Mouse (Mus musculus): ENCODE results near the gene Taf7l. TPM values are rescaled to one million over a fixed set of nuclear protein-coding genes. Genes with fewer than 3 reads are reported as not detected.
A peak's percentile ranks its signal among the peaks of the same experiment; 100 is the strongest.

Taf7l gene
- polyA plus RNA-seq (2011; ENCODE audit: insufficient read length, low read depth, missing spikeins), result 0.38 and 0.46 TPM in 2 replicates

GRCm38 (mm10) chrX:134476290-134476689 lies at the start of gene Taf7l:
Taf7l (minus strand) TSS chrX:134476490.
- Histone ChIP-seq H3K4me1 (ENCODE audit: control insufficient read depth, insufficient read depth, low read length) (no peaks in the 10 kb centered on the region), H3K4me3 (ENCODE audit: insufficient read depth, low read length) (no peak within 1 kb of the TSS), H3K27ac (ENCODE audit: insufficient read depth, low read length) (no peak within 1 kb of the TSS)
- no peak for TF ChIP-seq POLR2A (IDR thresholded peaks at IDR 0.05; ENCODE audit: low read depth, low read length)
- TF ChIP-seq CTCF (IDR thresholded peaks at IDR 0.05; ENCODE audit: borderline replicate concordance, insufficient read depth, low read length), result no peak

DNA sequence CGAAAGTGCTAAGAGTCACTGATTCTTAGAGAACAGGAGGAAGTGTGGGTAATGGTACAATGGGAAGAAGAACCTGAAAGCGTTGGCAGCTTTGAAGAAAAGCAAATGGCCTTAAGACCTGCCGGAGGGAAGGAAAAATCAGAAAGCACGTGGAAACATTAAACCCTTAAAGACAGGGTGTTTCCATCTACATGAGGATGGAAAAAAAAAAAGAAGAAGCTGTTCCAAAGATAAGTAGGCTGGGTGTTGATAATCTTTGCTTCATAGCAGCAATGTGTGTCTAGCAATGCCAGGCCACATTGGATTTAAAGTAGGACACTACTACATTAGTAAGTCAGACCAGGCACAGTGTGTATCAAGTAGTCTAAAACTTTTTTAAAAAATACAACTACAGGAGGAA lies 49.0 kb upstream of the Taf7l start:
- H3K27ac ChIP-seq (ENCODE audit: insufficient read depth, low read length), result no peak overlapping the region
- no peak overlapping the region for H3K4me3 ChIP-seq (ENCODE audit: insufficient read depth, low read length)
- TF ChIP-seq CTCF (IDR thresholded peaks at IDR 0.05; ENCODE audit: borderline replicate concordance, insufficient read depth, low read length), result no peak
- no peak for TF ChIP-seq POLR2A (IDR thresholded peaks at IDR 0.05; ENCODE audit: low read depth, low read length)
- H3K4me1 ChIP-seq (ENCODE audit: control insufficient read depth, insufficient read depth, low read length), result no peaks in the 10 kb centered on the region

DNA sequence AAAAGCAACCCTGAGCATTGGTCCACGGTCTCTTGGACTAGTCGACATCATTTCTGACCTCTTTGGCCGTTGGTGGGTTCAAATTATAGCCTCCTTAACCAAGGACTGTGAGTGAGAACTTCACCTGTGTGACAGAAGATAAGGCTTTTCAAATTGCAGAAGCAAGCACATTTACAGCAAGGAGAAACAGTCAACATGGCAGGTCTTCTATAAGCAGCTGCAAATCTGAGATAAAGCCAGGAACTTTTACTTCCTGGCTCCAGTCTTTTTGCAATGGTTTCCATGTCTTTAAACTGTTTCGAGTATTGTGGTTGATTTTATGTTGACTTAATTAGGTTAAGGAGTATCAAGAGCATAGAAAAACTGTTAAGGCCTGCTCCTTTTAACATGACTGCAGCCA lies 47.5 kb upstream of the Taf7l start:
- H3K27ac ChIP-seq (ENCODE audit: insufficient read depth, low read length), result no peak overlapping the region
- H3K4me1 ChIP-seq (ENCODE audit: control insufficient read depth, insufficient read depth, low read length), result no peaks in the 10 kb centered on the region
- no peak overlapping the region for H3K4me3 ChIP-seq (ENCODE audit: insufficient read depth, low read length)
- no peak for TF ChIP-seq CTCF (IDR thresholded peaks at IDR 0.05; ENCODE audit: borderline replicate concordance, insufficient read depth, low read length)
- TF ChIP-seq POLR2A (IDR thresholded peaks at IDR 0.05; ENCODE audit: low read depth, low read length), result no peak

DNA sequence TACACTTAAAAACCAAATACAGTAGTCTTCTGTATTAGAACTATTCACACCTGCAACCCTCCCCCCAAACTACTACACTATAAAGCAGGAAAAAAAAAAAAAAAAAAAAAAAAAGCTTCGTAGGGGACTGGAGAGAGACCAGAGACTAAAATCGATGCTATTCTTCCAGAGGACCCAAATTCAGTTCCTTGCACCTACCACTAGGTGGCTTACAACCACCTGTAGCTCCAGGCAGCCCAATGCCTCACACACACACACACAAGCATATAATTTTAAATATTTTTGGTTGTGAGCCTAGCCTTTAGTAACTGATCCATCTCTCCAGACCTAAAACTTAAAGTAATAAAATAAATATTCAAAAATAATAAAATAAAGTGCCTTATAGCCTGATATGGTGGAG lies 33.2 kb upstream of the Taf7l start:
- Histone ChIP-seq H3K27ac (ENCODE audit: insufficient read depth, low read length) (no peak overlapping the region), H3K4me3 (ENCODE audit: insufficient read depth, low read length) (no peak overlapping the region), H3K4me1 (ENCODE audit: control insufficient read depth, insufficient read depth, low read length) (no peaks in the 10 kb centered on the region)
- TF ChIP-seq CTCF (IDR thresholded peaks at IDR 0.05; ENCODE audit: borderline replicate concordance, insufficient read depth, low read length) (0 out of 2 replicates have a peak, but pooled peaks have one; percentile 12), POLR2A (IDR thresholded peaks at IDR 0.05; ENCODE audit: low read depth, low read length) (no peak)

DNA sequence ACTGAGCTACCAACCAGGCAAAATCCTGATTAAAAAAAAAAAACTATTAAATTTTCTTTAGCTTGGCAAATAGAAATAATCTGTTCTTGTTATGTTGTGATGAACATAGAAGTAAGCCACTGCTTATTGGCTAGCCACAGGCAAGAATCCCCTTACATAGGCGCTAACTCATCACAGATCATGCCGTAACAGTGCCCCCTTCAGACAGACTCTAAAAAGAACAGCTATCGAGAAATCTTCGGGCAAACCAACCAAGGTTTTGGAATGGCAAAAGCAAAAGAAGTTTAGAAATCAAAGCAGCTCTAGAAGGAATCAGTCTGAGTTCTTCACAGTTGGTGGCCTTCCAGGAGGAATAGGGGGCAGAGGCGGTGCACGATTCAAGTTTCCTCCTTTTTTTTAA lies 31.7 kb upstream of the Taf7l start:
- H3K4me1 ChIP-seq (ENCODE audit: control insufficient read depth, insufficient read depth, low read length), result no peaks in the 10 kb centered on the region
- no peak overlapping the region for H3K27ac ChIP-seq (ENCODE audit: insufficient read depth, low read length)
- H3K4me3 ChIP-seq (ENCODE audit: insufficient read depth, low read length), result no peak overlapping the region
- TF ChIP-seq POLR2A (IDR thresholded peaks at IDR 0.05; ENCODE audit: low read depth, low read length), result no peak
- TF ChIP-seq CTCF (IDR thresholded peaks at IDR 0.05; ENCODE audit: borderline replicate concordance, insufficient read depth, low read length), result no peak

GRCm38 (mm10) chrX:134500651-134501050 lies 24.4 kb upstream of the Taf7l start:
- Histone ChIP-seq H3K4me1 (ENCODE audit: control insufficient read depth, insufficient read depth, low read length) (no peaks in the 10 kb centered on the region), H3K4me3 (ENCODE audit: insufficient read depth, low read length) (no peak overlapping the region), H3K27ac (ENCODE audit: insufficient read depth, low read length) (no peak overlapping the region)
- no peak for TF ChIP-seq CTCF (IDR thresholded peaks at IDR 0.05; ENCODE audit: borderline replicate concordance, insufficient read depth, low read length)
- TF ChIP-seq POLR2A (IDR thresholded peaks at IDR 0.05; ENCODE audit: low read depth, low read length), result no peak

DNA sequence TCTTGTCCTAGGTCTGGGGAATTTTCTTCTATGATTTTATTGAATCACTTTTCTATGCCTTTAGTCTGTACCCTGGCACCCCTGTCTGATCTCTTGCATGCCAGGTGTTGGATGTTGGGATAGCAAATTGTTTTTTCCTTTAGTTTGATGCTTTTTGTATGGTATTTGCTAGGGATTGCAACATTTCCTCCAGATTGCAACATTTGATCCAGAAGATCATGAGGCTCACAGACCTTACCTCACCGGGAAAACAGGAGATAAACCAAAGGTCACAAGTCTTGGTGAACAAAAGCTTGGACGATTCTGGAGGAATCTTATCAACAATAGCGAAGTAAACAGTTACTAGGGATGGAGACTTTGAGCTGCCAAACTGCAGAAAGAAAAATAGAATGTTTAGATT lies 5.4 kb upstream of the Taf7l start:
- no peak for TF ChIP-seq CTCF (IDR thresholded peaks at IDR 0.05; ENCODE audit: borderline replicate concordance, insufficient read depth, low read length)
- TF ChIP-seq POLR2A (IDR thresholded peaks at IDR 0.05; ENCODE audit: low read depth, low read length), result no peak
- Histone ChIP-seq H3K27ac (ENCODE audit: insufficient read depth, low read length) (no peak overlapping the region), H3K4me3 (ENCODE audit: insufficient read depth, low read length) (no peak overlapping the region), H3K4me1 (ENCODE audit: control insufficient read depth, insufficient read depth, low read length) (no peaks in the 10 kb centered on the region)

DNA sequence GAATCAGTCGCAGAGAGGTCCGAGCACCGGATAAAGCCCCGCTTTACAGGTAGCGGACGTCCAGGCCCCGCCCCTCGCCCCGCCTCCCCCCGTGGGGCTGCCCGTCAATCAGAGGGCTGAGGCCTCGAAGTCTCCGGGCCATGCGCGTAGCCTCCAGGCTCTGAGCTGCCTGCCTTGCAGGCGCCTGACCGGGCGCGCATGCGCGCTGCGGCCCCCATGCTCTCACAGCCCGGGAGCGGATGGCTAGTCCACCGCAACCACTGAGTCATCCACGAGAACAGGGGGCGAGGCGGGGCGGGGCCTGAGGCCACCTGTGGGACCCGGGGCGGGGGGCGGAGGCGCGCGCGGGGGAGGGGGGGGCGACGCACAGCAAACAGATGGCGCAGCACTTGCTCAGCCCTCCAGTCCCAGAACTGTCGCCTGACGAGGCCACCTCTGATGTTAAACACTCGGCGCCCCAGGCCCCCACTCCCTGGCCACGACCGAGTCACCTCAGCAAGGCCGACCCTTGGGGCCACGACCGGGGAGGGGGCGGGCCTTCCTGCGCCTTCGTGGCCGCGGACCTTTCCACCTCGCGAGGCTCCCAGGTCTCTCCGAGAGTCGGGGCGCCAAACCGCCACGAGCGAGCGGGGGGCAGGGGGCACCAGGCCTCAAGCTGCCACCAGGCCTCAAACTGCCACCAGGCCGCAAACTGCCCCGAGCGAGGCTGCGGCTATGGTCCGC lies 1.1 kb downstream of the Taf7l start:
- no peak overlapping the region for H3K4me3 ChIP-seq (ENCODE audit: insufficient read depth, low read length)
- no peak overlapping the region for H3K27ac ChIP-seq (ENCODE audit: insufficient read depth, low read length)
- TF ChIP-seq POLR2A (IDR thresholded peaks at IDR 0.05; ENCODE audit: low read depth, low read length), result no peak
- TF ChIP-seq CTCF (IDR thresholded peaks at IDR 0.05; ENCODE audit: borderline replicate concordance, insufficient read depth, low read length), result no peak

DNA sequence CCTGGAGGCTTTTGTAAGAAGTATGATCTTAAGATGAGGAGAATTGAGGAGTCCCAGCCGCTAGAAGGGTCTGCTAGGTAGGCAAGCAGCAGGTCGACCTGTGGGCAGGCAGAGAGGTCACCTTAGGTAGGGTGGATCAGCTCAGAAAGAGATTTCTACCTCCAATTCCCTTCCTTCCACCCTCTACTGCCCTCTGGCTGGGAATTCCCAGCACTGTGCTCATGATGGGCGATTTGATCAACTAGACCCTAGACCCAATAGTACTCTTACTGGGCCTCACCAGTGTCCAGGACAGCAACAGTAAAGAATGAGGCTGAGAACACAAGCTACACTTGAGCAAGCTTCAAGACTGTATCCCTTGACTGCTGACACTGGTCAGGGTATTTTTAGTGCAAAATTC lies 49.0 kb downstream of the Taf7l start:
- TF ChIP-seq CTCF (IDR thresholded peaks at IDR 0.05; ENCODE audit: borderline replicate concordance, insufficient read depth, low read length) (no peak), POLR2A (IDR thresholded peaks at IDR 0.05; ENCODE audit: low read depth, low read length) (no peak)
- Histone ChIP-seq H3K4me3 (ENCODE audit: insufficient read depth, low read length) (no peak overlapping the region), H3K4me1 (ENCODE audit: control insufficient read depth, insufficient read depth, low read length) (no peaks in the 10 kb centered on the region), H3K27ac (ENCODE audit: insufficient read depth, low read length) (no peak overlapping the region)

More for the DNA sequence above, 1.1 kb downstream of the Taf7l start:
- no peaks in the 10 kb centered on the region for H3K4me1 ChIP-seq (ENCODE audit: control insufficient read depth, insufficient read depth, low read length)

GRCm38 (mm10) chrX:134426819-134427218 lies 49.5 kb downstream of the Taf7l start:
- no peaks in the 10 kb centered on the region for H3K4me1 ChIP-seq (ENCODE audit: control insufficient read depth, insufficient read depth, low read length)
- TF ChIP-seq POLR2A (IDR thresholded peaks at IDR 0.05; ENCODE audit: low read depth, low read length), result no peak
- no peak for TF ChIP-seq CTCF (IDR thresholded peaks at IDR 0.05; ENCODE audit: borderline replicate concordance, insufficient read depth, low read length)
- no peak overlapping the region for H3K27ac ChIP-seq (ENCODE audit: insufficient read depth, low read length)
- H3K4me3 ChIP-seq (ENCODE audit: insufficient read depth, low read length), result no peak overlapping the region

All from embryonic fibroblast, embryonic 13.5 days (primary cell).